Mouse (Mus musculus) C2C12 (cell line): Measurements from ENCODE around the gene Ppa1.

Experiments used
- CEBPB ChIP-seq: IDR thresholded peaks from one replicate; pipeline ENCODE4 v1.6.1; 2011; ENCODE audit warnings: low read depth, mild to moderate bottlenecking, control low read depth, moderate library complexity
- CTCF ChIP-seq: IDR thresholded peaks from one replicate; pipeline ENCODE4 v1.5.1; 2011; ENCODE audit not compliant: control insufficient read depth, insufficient read depth, insufficient read length
- MAX ChIP-seq: IDR thresholded peaks from one replicate; pipeline ENCODE4 v1.6.1; 2011; ENCODE audit warnings: mild to moderate bottlenecking, control low read depth
- MYOD1 ChIP-seq: IDR thresholded peaks from one replicate; pipeline ENCODE4 v1.6.1; 2011; ENCODE audit warnings: low read depth; ENCODE audit not compliant: control insufficient read depth, insufficient read length
- USF1 ChIP-seq: IDR thresholded peaks from one replicate; pipeline ENCODE4 v1.6.1; 2011; ENCODE audit warnings: low read depth, mild to moderate bottlenecking, control low read depth, moderate library complexity

DNA sequence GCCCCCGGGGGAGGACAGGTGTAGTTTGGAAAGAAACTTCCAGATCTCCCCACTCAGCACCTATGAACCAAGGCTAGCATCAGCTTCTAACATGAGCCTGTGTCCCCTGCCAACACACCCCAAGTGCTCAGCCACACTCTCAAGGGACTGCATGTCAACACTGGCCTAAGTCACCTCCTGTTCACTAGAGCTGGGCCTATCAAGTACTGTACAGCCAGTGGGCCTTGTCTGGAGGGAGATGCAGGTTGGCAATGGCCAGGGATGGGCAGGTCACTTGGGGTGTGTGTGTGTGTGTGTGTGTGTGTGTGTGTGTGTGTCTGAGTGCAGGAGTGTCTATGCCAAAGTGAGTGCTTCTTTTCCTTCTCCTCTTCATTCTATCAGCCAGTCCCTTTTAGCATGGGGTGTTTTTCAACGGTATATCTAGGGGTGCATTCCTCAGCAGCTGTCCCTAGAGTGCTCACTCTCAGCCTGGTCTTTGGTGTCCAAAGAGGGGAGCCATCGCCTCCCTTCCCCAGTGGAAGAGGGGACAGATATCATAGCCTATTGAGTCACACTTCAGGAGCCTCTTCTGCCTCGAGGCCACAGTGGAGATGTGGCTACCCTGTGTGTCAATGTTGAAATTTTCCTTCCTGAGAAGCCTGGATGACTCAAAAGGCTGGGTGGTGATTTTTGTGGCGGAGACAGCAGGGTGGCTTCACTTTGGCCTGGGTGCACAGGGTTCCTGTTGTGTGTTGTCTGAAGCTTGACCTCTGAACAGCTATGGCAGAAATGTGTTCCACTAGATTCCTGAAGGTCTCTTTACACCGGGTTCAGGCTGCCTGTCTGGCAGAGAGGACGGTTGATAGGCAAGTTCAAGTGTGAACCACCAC, 67.9 kb downstream of the Ppa1 start:
- TF ChIP-seq CTCF (no peak), CEBPB (no peak), MYOD1 (no peak), MAX (no peak), USF1 (no peak)
